Mouse (Mus musculus) CH12.LX (cell line): Measurements from ENCODE around the gene Kif6. TPM values are rescaled to one million over a fixed set of nuclear protein-coding genes. Genes with fewer than 3 reads are reported as not detected.

ENCODE experiments used
- DNase-seq: peaks from one replicate; pipeline ENCODE4 v3.0.0-alpha.2; 2013; ENCODE audit errors: extremely low read depth
- H3K27ac ChIP-seq: 2 replicates; pipeline ENCODE4 v1.5.1; 2012; ENCODE audit warnings: low read depth, mild to moderate bottlenecking, control low read depth, moderate library complexity; ENCODE audit not compliant: insufficient read depth
- H3K27me3 ChIP-seq: replicated peaks from 2 replicates; pipeline ENCODE3; 2012; ENCODE audit warnings: inconsistent platforms
- H3K36me3 ChIP-seq, 2 experiments: replicated peaks in 1 of 2; 2 replicates each; pipeline versions ENCODE3 to v1.6.1; 2012; ENCODE audit warnings: inconsistent platforms in 1 of 2, low read length in 1 of 2, mild to moderate bottlenecking in 1 of 2, mixed read lengths in 1 of 2, moderate library complexity in 1 of 2; ENCODE audit not compliant: control insufficient read depth in 1 of 2, insufficient read depth in 1 of 2
- H3K4me1 ChIP-seq, 2 experiments: 2 replicates each; pipeline ENCODE4 v1.6.1; 2012; ENCODE audit warnings: inconsistent platforms in 1 of 2, moderate library complexity in 1 of 2; ENCODE audit not compliant: insufficient read depth in 2 of 2, control insufficient read depth in 1 of 2
- H3K4me2 ChIP-seq: 2 replicates; pipeline ENCODE4 v1.6.1; 2012; ENCODE audit warnings: low read depth, mild to moderate bottlenecking, control low read depth; ENCODE audit not compliant: poor library complexity, insufficient read depth, severe bottlenecking
- H3K4me3 ChIP-seq, 3 experiments: fragments of 150-350 bp in 1 of 3; sonication (generic) in 1 of 3; replicated peaks in 1 of 3; 2 replicates each; pipeline versions ENCODE3 to v1.5.1; 2011 to 2012; ENCODE audit warnings: low read depth in 2 of 3, low read length in 2 of 3, mild to moderate bottlenecking in 2 of 3, moderate library complexity in 2 of 3, control low read depth in 1 of 3, improper control_type of control experiment in 1 of 3, inconsistent platforms in 1 of 3, mixed read lengths in 1 of 3; ENCODE audit not compliant: poor library complexity in 1 of 3
- H3K79me2 ChIP-seq: replicated peaks from 2 replicates; pipeline ENCODE4 v1.6.1; 2012; ENCODE audit warnings: mild to moderate bottlenecking, moderate library complexity; ENCODE audit not compliant: control insufficient read depth, poor library complexity, insufficient read depth, severe bottlenecking; ENCODE audit errors: extremely low read depth
- H3K9ac ChIP-seq: 2 replicates; pipeline ENCODE4 v1.6.1; 2012; ENCODE audit warnings: low read depth, mild to moderate bottlenecking, control low read depth, moderate library complexity; ENCODE audit not compliant: insufficient read depth
- H3K9me3 ChIP-seq: replicated peaks from 2 replicates; pipeline ENCODE3; 2012; ENCODE audit warnings: low read length, inconsistent platforms, mixed read lengths
- BHLHE40 ChIP-seq: IDR thresholded peaks from 2 replicates; pipeline ENCODE4 v1.6.1; 2011; ENCODE audit warnings: mild to moderate bottlenecking, low read depth, low read length, improper control_type of control experiment
- CHD2 ChIP-seq: IDR thresholded peaks from 2 replicates; pipeline ENCODE4 v1.6.1; 2011; ENCODE audit warnings: low read length, improper control_type of control experiment
- CTCF ChIP-seq, 2 experiments: IDR thresholded peaks in 1 of 2; conservative IDR thresholded peaks in 1 of 2; 2 replicates each; pipeline ENCODE4 v1.5.1; 2011 to 2012; ENCODE audit warnings: low read depth in 2 of 2, low read length in 2 of 2, improper control_type of control experiment in 1 of 2, inconsistent platforms in 1 of 2, mild to moderate bottlenecking in 1 of 2, moderate library complexity in 1 of 2
- E2F4 ChIP-seq: IDR thresholded peaks from 2 replicates; pipeline ENCODE4 v1.6.1; 2011; ENCODE audit warnings: low read depth, low read length, improper control_type of control experiment; ENCODE audit not compliant: insufficient replicate concordance
- ELF1 ChIP-seq: IDR thresholded peaks from 2 replicates; pipeline ENCODE4 v1.6.1; 2014; ENCODE audit warnings: low read depth, mild to moderate bottlenecking, inconsistent platforms, low read length, improper control_type of control experiment
- EP300 ChIP-seq: IDR thresholded peaks from 2 replicates; pipeline ENCODE4 v1.6.1; 2011; ENCODE audit warnings: low read length, improper control_type of control experiment
- ETS1 ChIP-seq: conservative IDR thresholded peaks from 2 replicates; pipeline ENCODE4 v1.6.1; 2012; ENCODE audit warnings: low read depth, mild to moderate bottlenecking, inconsistent platforms, low read length, improper control_type of control experiment, moderate library complexity
- GABPA ChIP-seq: IDR thresholded peaks from 2 replicates; pipeline ENCODE4 v1.6.1; 2012; ENCODE audit warnings: low read depth, low read length, improper control_type of control experiment, inconsistent platforms; ENCODE audit not compliant: insufficient replicate concordance
- IRF4 ChIP-seq: IDR thresholded peaks from 2 replicates; pipeline ENCODE4 v1.6.1; 2014; ENCODE audit warnings: low read depth, mild to moderate bottlenecking, inconsistent platforms, low read length, improper control_type of control experiment
- JUN ChIP-seq: IDR thresholded peaks from 2 replicates; pipeline ENCODE4 v1.6.1; 2011; ENCODE audit warnings: low read depth, mild to moderate bottlenecking, low read length, improper control_type of control experiment, moderate library complexity; ENCODE audit not compliant: insufficient read depth
- KAT2A ChIP-seq: IDR thresholded peaks from 2 replicates; pipeline ENCODE4 v1.6.1; 2012; ENCODE audit warnings: low read length, improper control_type of control experiment, inconsistent platforms; ENCODE audit not compliant: insufficient replicate concordance
- MAFK ChIP-seq: IDR thresholded peaks from 2 replicates; pipeline ENCODE4 v1.6.1; 2011; ENCODE audit warnings: low read length, improper control_type of control experiment; ENCODE audit not compliant: insufficient replicate concordance
- MEF2A ChIP-seq: IDR thresholded peaks from 2 replicates; pipeline ENCODE4 v1.6.1; 2014; ENCODE audit warnings: low read depth, mild to moderate bottlenecking, inconsistent platforms, low read length, improper control_type of control experiment, borderline replicate concordance
- MYC ChIP-seq: IDR thresholded peaks from 2 replicates; pipeline ENCODE4 v1.6.1; 2011; ENCODE audit warnings: low read depth, mild to moderate bottlenecking, improper control_type of control experiment, low read length
- PAX5 ChIP-seq: IDR thresholded peaks from 2 replicates; pipeline ENCODE4 v1.6.1; 2012; ENCODE audit warnings: low read length, inconsistent platforms, mixed read lengths
- POLR2AphosphoS2 ChIP-seq: IDR thresholded peaks from 2 replicates; pipeline ENCODE4 v1.6.1; 2011; ENCODE audit warnings: low read depth, low read length, improper control_type of control experiment
- SMC3 ChIP-seq: IDR thresholded peaks from 2 replicates; pipeline ENCODE4 v1.6.1; 2011; ENCODE audit warnings: low read depth, low read length, improper control_type of control experiment
- USF1 ChIP-seq: IDR thresholded peaks from 2 replicates; pipeline ENCODE4 v1.6.1; 2014; ENCODE audit warnings: low read depth, mild to moderate bottlenecking, inconsistent platforms, low read length, improper control_type of control experiment
- USF2 ChIP-seq: conservative IDR thresholded peaks from 2 replicates; pipeline ENCODE4 v1.6.1; 2011; ENCODE audit warnings: low read depth, low read length, improper control_type of control experiment
- ZKSCAN1 ChIP-seq: IDR thresholded peaks from 2 replicates; pipeline ENCODE4 v1.6.1; 2012; ENCODE audit warnings: low read depth, inconsistent platforms, low read length, improper control_type of control experiment, borderline replicate concordance
- ZMIZ1 ChIP-seq: IDR thresholded peaks from 2 replicates; pipeline ENCODE4 v1.6.1; 2012; ENCODE audit warnings: low read depth, mild to moderate bottlenecking, inconsistent platforms, low read length, improper control_type of control experiment
- dilution Hi-C: fragments of 300-500 bp; cut with MboI; formaldehyde crosslinking; loops from 2 replicates; pipeline ENCODE4 v1.14.3; 2020; ENCODE audit warnings: low sequenced_read_pairs; ENCODE audit not compliant: extremely low pct_unique_long_range_greater_than_20kb, extremely low pct_ligation_motif_present
- in situ Hi-C: fragments of 300-500 bp; cut with MboI; formaldehyde crosslinking; loops from 3 replicates; pipeline ENCODE4 v1.14.3; 2019; ENCODE audit warnings: low sequenced_read_pairs, low pct_ligation_motif_present, low pct_unique_long_range_greater_than_20kb, mixed read lengths
- polyA plus RNA-seq: library from polyadenylated mRNA; unstranded; fragments of >175 nt; gene quantifications from 2 replicates; pipeline ENCODE4 v1.2.1, GENCODE M21; 2012; ENCODE audit warnings: low read depth; ENCODE audit not compliant: insufficient read length
- total RNA-seq, 2 experiments: library from RNA; depleted of rRNA; stranded (reverse); fragments of 300-350 nt in 1 of 2; fragments of >200 nt in 1 of 2; gene quantifications; 2 replicates each; pipeline ENCODE4 v1.2.3; 2012 to 2014

The Kif6 gene
- total and polyA plus RNA-seq, 3 experiments = not detected

GRCm38 (mm10) chr17:49796116-49796515, 181.2 kb downstream of the Kif6 start:
- H3K4me1 ChIP-seq = no peaks in the 10 kb centered on the region
- no peak overlapping the region for H3K9ac ChIP-seq
- dilution Hi-C loops = no loop called here
- no peaks in the 10 kb centered on the region for H3K79me2 ChIP-seq
- TF ChIP-seq USF1 (no peak), GABPA (no peak), ZMIZ1 (no peak), MAFK (no peak), PAX5 (no peak), MYC (no peak), KAT2A (no peak), ELF1 (no peak), MEF2A (no peak), USF2 (no peak)
- no peak overlapping the region for H3K4me3 ChIP-seq
- H3K27me3 ChIP-seq = peaks cover 9% of the 10 kb centered on the region
- no peak overlapping the region for H3K4me2 ChIP-seq
- no peaks in the 10 kb centered on the region for H3K36me3 ChIP-seq
- in situ Hi-C loops = no loop called here
- no peaks in the 10 kb centered on the region for H3K9me3 ChIP-seq
- no peak overlapping the region for H3K27ac ChIP-seq
- DNase-seq = no peak

GRCm38 (mm10) chr17:49799168-49799567, 184.2 kb downstream of the Kif6 start:
- no peak overlapping the region for H3K27ac ChIP-seq
- peaks cover 9% of the 10 kb centered on the region for H3K27me3 ChIP-seq
- in situ Hi-C loops = no loop called here
- DNase-seq = no peak
- no peaks in the 10 kb centered on the region for H3K79me2 ChIP-seq
- no peaks in the 10 kb centered on the region for H3K4me1 ChIP-seq
- no peaks in the 10 kb centered on the region for H3K9me3 ChIP-seq
- H3K9ac ChIP-seq = no peak overlapping the region
- H3K4me3 ChIP-seq = no peak overlapping the region
- no peaks in the 10 kb centered on the region for H3K36me3 ChIP-seq
- no peak overlapping the region for H3K4me2 ChIP-seq
- TF ChIP-seq IRF4 (no peak), BHLHE40 (no peak), E2F4 (no peak), SMC3 (no peak), ETS1 (no peak), JUN (no peak), CHD2 (no peak), PAX5 (no peak), CTCF (conservative IDR thresholded peaks at IDR 0.05 in 1 of 2, IDR thresholded peaks at IDR 0.05 in 1 of 2; ENCODE audit: low read depth in 2 of 2, low read length in 2 of 2) (no peak), ZKSCAN1 (no peak), EP300 (no peak), POLR2AphosphoS2 (no peak), USF1 (no peak), USF2 (no peak)
- dilution Hi-C loops = no loop called here
